Mouse (Mus musculus) neural tube, embryonic 11.5 days (tissue): Measurements from ENCODE around the gene Hs3st6. TPM values are rescaled to one million over a fixed set of nuclear protein-coding genes. Genes with fewer than 3 reads are reported as not detected.
A peak's percentile ranks its signal among the peaks of the same experiment; 100 is the strongest.

Experiments
- ATAC-seq: fragments of 200-750 bp; cut with Nextera tagmentation; 2 replicates; pipeline ENCODE4 v1.8.0; 2017; ENCODE audit warnings: moderate number of reproducible peaks, mild to moderate bottlenecking, moderate TSS enrichment, moderate library complexity; ENCODE audit not compliant: insufficient read depth, low FRiP score, low TSS enrichment
- DNase-seq: peaks from one replicate; pipeline ENCODE4 v3.0.0-alpha.2; 2015; ENCODE audit warnings: low spot score
- H3K27ac ChIP-seq: fragments of 300-500 bp; sonication (generic); 2 replicates; pipeline ENCODE4 v1.5.1; 2014; ENCODE audit warnings: low read depth, mild to moderate bottlenecking, low read length
- H3K27me3 ChIP-seq: fragments of 300-500 bp; sonication (generic); 2 replicates; pipeline ENCODE4 v1.6.1; 2014; ENCODE audit warnings: mild to moderate bottlenecking, low read length, mixed read lengths; ENCODE audit not compliant: control insufficient read depth, insufficient read depth
- H3K36me3 ChIP-seq: fragments of 300-500 bp; sonication (generic); 2 replicates; pipeline ENCODE4 v1.6.1; 2014; ENCODE audit warnings: mild to moderate bottlenecking, low read length, moderate library complexity, mixed read lengths; ENCODE audit not compliant: control insufficient read depth, insufficient read depth
- H3K4me1 ChIP-seq: fragments of 300-500 bp; sonication (generic); 2 replicates; pipeline ENCODE4 v1.6.1; 2014; ENCODE audit warnings: low read length, mixed read lengths; ENCODE audit not compliant: control insufficient read depth, insufficient read depth
- H3K4me2 ChIP-seq: fragments of 300-500 bp; sonication (generic); 2 replicates; pipeline ENCODE4 v1.6.1; 2014; ENCODE audit warnings: low read depth, mild to moderate bottlenecking, moderate library complexity
- H3K4me3 ChIP-seq: fragments of 300-500 bp; sonication (generic); 2 replicates; pipeline ENCODE4 v1.5.1; 2014; ENCODE audit warnings: low read depth, low read length
- H3K9ac ChIP-seq: fragments of 300-500 bp; sonication (generic); 2 replicates; pipeline ENCODE4 v1.6.1; 2014; ENCODE audit warnings: mild to moderate bottlenecking, low read length
- H3K9me3 ChIP-seq: fragments of 300-500 bp; sonication (generic); 2 replicates; pipeline ENCODE4 v1.6.1; 2016; ENCODE audit warnings: low read length; ENCODE audit not compliant: control insufficient read depth
- WGBS: fragments of 180-500 bp; shearing (Covaris S2); extraction: QIAGEN DNeasy Blood & Tissue Kit; methylation state at CpG from one replicate; pipeline ENCODE4 v1.1.7; 2014; 5-methylcytosine and 5-hydroxymethylcytosine counted together
- polyA plus RNA-seq: library from polyadenylated mRNA; unstranded; fragments of >200 nt; fragmentation: Nextera tagmentation; extraction: Ambion mirVana; gene quantifications from 2 replicates; pipeline ENCODE4 v1.2.1, GENCODE M21; 2014

The Hs3st6 gene
- 0.38 and 0.81 TPM in 2 replicates for polyA plus RNA-seq

GRCm38 (mm10) chr17:24752415-24753394, at the start of gene Hs3st6:
TSS of gene Hs3st6 (plus strand) at chr17:24752988.
- H3K4me1 ChIP-seq: peaks cover 10% of the 10 kb centered on the region
- no peaks in the 10 kb centered on the region for H3K9me3 ChIP-seq
- under 1% methylated on average over 56 of the region's 82 CpGs for WGBS
- no peak within 1 kb of the TSS for H3K27ac ChIP-seq
- H3K36me3 ChIP-seq: no peaks in the 10 kb centered on the region
- H3K27me3 ChIP-seq: peaks cover 51% of the 10 kb centered on the region
- peak within 1 kb of the TSS; percentile 96 for H3K4me2 ChIP-seq
- H3K4me3 ChIP-seq: peak within 1 kb of the TSS; percentile 44
- peak; percentile 63 for ATAC-seq
- H3K9ac ChIP-seq: peak within 1 kb of the TSS; percentile 35
- DNase-seq: peak; percentile 59

GRCm38 (mm10) chr17:24705821-24706220, 47.0 kb upstream of the Hs3st6 start:
- ATAC-seq: no peak
- Histone ChIP-seq H3K36me3 (peaks cover 18% of the 10 kb centered on the region), H3K4me1 (0 out of 2 replicates have a peak, but pooled peaks cover 3% of the 10 kb centered on the region), H3K4me3 (no peak overlapping the region), H3K4me2 (no peak overlapping the region), H3K27ac (no peak overlapping the region), H3K9ac (no peak overlapping the region), H3K27me3 (no peaks in the 10 kb centered on the region), H3K9me3 (no peaks in the 10 kb centered on the region)
- no peak for DNase-seq
- 93% methylated on average over 3 of the region's 3 CpGs for WGBS

GRCm38 (mm10) chr17:24706982-24707800, 45.6 kb upstream of the Hs3st6 start, which contains the start of gene Tbl3:
TSS of gene Tbl3 (minus strand) at chr17:24707660.
- peak within 1 kb of the TSS; percentile 40 for H3K27ac ChIP-seq

GRCm38 (mm10) chr17:24707801-24708425, 44.9 kb upstream of the Hs3st6 start:
- 7% methylated on average over 24 of the region's 24 CpGs for WGBS
- Histone ChIP-seq H3K9ac (peak overlapping the region; percentile 30; the same call in 1 of the 2 replicates), H3K27ac (peak overlapping the region; percentile 28; the same call in 1 of the 2 replicates), H3K4me1 (0 out of 2 replicates have a peak, but pooled peaks cover 3% of the 10 kb centered on the region), H3K4me2 (peak overlapping the region; percentile 78), H3K36me3 (peaks cover 6% of the 10 kb centered on the region), H3K4me3 (peak overlapping the region; percentile 75), H3K9me3 (no peaks in the 10 kb centered on the region), H3K27me3 (no peaks in the 10 kb centered on the region)
- ATAC-seq (peak; percentile 59; the same call in 1 of the 2 replicates), DNase-seq (peak; percentile 21)

More at GRCm38 (mm10) chr17:24706982-24707800, 45.6 kb upstream of the Hs3st6 start, which contains the start of gene Tbl3:
- Histone ChIP-seq H3K36me3 (peaks cover 6% of the 10 kb centered on the region), H3K27me3 (no peaks in the 10 kb centered on the region), H3K9ac (peak within 1 kb of the TSS; percentile 67), H3K4me1 (0 out of 2 replicates have a peak, but pooled peaks cover 3% of the 10 kb centered on the region), H3K4me2 (peak within 1 kb of the TSS; percentile 78), H3K4me3 (peak within 1 kb of the TSS; percentile 75), H3K9me3 (no peaks in the 10 kb centered on the region)
- DNase-seq: peak; percentile 96
- 4% methylated on average over 32 of the region's 32 CpGs for WGBS
- peak; percentile 87 for ATAC-seq

- Histone ChIP-seq H3K27me3 (no peaks in the 10 kb centered on the region), H3K27ac (no peak overlapping the region), H3K36me3 (peaks cover 6% of the 10 kb centered on the region), H3K9ac (no peak overlapping the region), H3K4me2 (no peak overlapping the region), H3K4me1 (0 out of 2 replicates have a peak, but pooled peaks cover 3% of the 10 kb centered on the region), H3K9me3 (no peaks in the 10 kb centered on the region), H3K4me3 (no peak overlapping the region)
- ATAC-seq: no peak
- WGBS: 36% methylated on average over 2 of the region's 2 CpGs
- DNase-seq: no peak
These were observed 44.1 kb upstream of the Hs3st6 start for GRCm38 (mm10) chr17:24708646-24709045.

GRCm38 (mm10) chr17:24715556-24715955, 37.2 kb upstream of the Hs3st6 start:
- DNase-seq: no peak
- H3K4me3 ChIP-seq: no peak overlapping the region
- no peaks in the 10 kb centered on the region for H3K27me3 ChIP-seq
- no peak overlapping the region for H3K9ac ChIP-seq
- 59% methylated on average over 6 of the region's 6 CpGs for WGBS
- H3K4me1 ChIP-seq: no peaks in the 10 kb centered on the region
- H3K27ac ChIP-seq: no peak overlapping the region
- H3K36me3 ChIP-seq: peaks cover 4% of the 10 kb centered on the region; the same call in 1 of the 2 replicates
- no peak for ATAC-seq
- H3K4me2 ChIP-seq: no peak overlapping the region
- no peaks in the 10 kb centered on the region for H3K9me3 ChIP-seq

- DNase-seq (no peak), ATAC-seq (no peak)
- Histone ChIP-seq H3K27me3 (no peaks in the 10 kb centered on the region), H3K27ac (no peak overlapping the region), H3K4me1 (peaks cover 3% of the 10 kb centered on the region; the same call in 1 of the 2 replicates), H3K4me3 (no peak overlapping the region), H3K9me3 (no peaks in the 10 kb centered on the region), H3K4me2 (no peak overlapping the region), H3K36me3 (peaks cover 4% of the 10 kb centered on the region), H3K9ac (no peak overlapping the region)
- 95% methylated on average over 15 of the region's 15 CpGs for WGBS
These were observed 36.6 kb upstream of the Hs3st6 start for GRCm38 (mm10) chr17:24716166-24716682.

- H3K4me3 ChIP-seq: peak within 1 kb of the TSS; percentile 74
- peak within 1 kb of the TSS; percentile 51 for H3K4me2 ChIP-seq
- H3K27me3 ChIP-seq: no peaks in the 10 kb centered on the region
- no peak within 1 kb of the TSS for H3K27ac ChIP-seq
- no peak within 1 kb of the TSS for H3K9ac ChIP-seq
- 80% methylated on average over 4 of the region's 4 CpGs for WGBS
- H3K9me3 ChIP-seq: no peaks in the 10 kb centered on the region
- peaks cover 10% of the 10 kb centered on the region for H3K36me3 ChIP-seq
- H3K4me1 ChIP-seq: peaks cover 10% of the 10 kb centered on the region
- DNase-seq: no peak
- ATAC-seq: no peak
These were observed 34.8 kb upstream of the Hs3st6 start, which contains the start of the genes Rnf151 and Rps2 for GRCm38 (mm10) chr17:24717943-24718342. TSS of gene Rnf151 (minus strand) at chr17:24718063. TSS of gene Rps2 (plus strand) at chr17:24718116.
